Mouse (Mus musculus) liver, embryonic 12.5 days (tissue): ENCODE measurements at regions not wholly inside any gene's neighbourhood (a gene's known extent, or its start where the extent isn't known, plus 50 kb on each side); places are given as distances from the start of the nearest gene placed in this dataset.

Experiments used
- ATAC-seq: fragments of 200-750 bp; cut with Nextera tagmentation; 2 replicates; pipeline ENCODE4 v1.8.0; 2017; ENCODE audit warnings: moderate number of reproducible peaks, mild to moderate bottlenecking, moderate library complexity
- H3K27ac ChIP-seq: fragments of 300-500 bp; sonication (generic); 2 replicates; pipeline ENCODE4 v1.5.1; 2016; ENCODE audit warnings: mild to moderate bottlenecking
- H3K27me3 ChIP-seq: fragments of 300-500 bp; sonication (generic); replicated peaks from 2 replicates; pipeline ENCODE4 v1.6.1; 2016; ENCODE audit warnings: mild to moderate bottlenecking, moderate library complexity
- H3K36me3 ChIP-seq: fragments of 300-500 bp; sonication (generic); 2 replicates; pipeline ENCODE4 v1.6.1; 2016; ENCODE audit warnings: mild to moderate bottlenecking, moderate library complexity
- H3K4me1 ChIP-seq: fragments of 300-500 bp; sonication (generic); 2 replicates; pipeline ENCODE4 v1.6.1; 2016
- H3K4me2 ChIP-seq: fragments of 300-500 bp; sonication (generic); 2 replicates; pipeline ENCODE4 v1.6.1; 2016; ENCODE audit warnings: mild to moderate bottlenecking, moderate library complexity
- H3K4me3 ChIP-seq: fragments of 300-500 bp; sonication (generic); 2 replicates; pipeline ENCODE4 v1.5.1; 2016; ENCODE audit warnings: mild to moderate bottlenecking, moderate library complexity
- H3K9ac ChIP-seq: fragments of 300-500 bp; sonication (generic); 2 replicates; pipeline ENCODE4 v1.6.1; 2016; ENCODE audit warnings: mild to moderate bottlenecking, moderate library complexity
- H3K9me3 ChIP-seq: fragments of 300-500 bp; sonication (generic); replicated peaks from 2 replicates; pipeline ENCODE4 v1.6.1; 2016; ENCODE audit warnings: mild to moderate bottlenecking, moderate library complexity
- WGBS: fragments of 180-500 bp; shearing (Covaris S2); methylation state at CpG from one replicate; pipeline ENCODE4 v1.1.7; 2016; ENCODE audit not compliant: insufficient replicate concordance; 5-methylcytosine and 5-hydroxymethylcytosine counted together

DNA sequence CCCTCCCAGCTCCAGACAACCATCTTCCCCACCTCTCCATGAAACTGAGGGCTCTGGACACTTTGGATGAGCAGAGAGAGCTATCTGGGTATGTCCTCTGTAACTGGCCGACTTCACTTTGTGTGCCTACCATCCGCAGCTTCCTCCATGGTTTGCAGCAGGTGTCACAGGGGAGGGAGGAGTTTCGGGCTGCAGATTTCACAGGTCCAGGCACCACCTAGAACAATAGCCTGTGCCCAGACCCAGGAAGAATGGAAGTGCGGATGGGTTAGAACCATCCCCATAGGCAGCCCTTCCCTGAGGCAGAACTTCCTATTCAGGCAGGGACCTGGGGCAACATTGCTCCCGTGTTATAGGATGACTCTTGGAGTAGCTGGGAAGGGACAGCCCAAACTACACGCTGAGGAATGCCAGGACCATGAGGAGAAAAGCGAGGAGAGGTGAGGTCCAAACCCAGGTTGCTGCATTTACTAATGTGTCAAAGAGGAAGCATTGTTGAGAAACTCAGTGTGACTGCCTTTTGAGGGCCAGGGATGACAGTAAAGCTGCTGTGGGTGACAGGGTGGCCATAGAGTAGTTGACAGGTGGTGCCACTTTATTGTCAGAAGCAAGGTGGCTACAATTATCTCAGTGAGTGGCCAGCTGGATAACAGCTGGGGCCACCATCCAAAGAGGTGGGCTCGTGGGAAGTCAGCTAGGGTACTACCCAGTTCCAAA is 51.8 kb upstream of the Klf13 start:
- Histone ChIP-seq H3K9ac (peak overlapping the region; percentile 49), H3K4me1 (peaks cover 97% of the 10 kb centered on the region), H3K9me3 (no peaks in the 10 kb centered on the region), H3K4me3 (no peak overlapping the region), H3K36me3 (no peaks in the 10 kb centered on the region), H3K27ac (peak overlapping the region; percentile 86), H3K27me3 (no peaks in the 10 kb centered on the region), H3K4me2 (no peak overlapping the region; the same call in 1 of the 2 replicates)
- ATAC-seq: no peak
- WGBS: 72% methylated on average over 8 of the region's 8 CpGs

- ATAC-seq: no peak
- H3K27me3 ChIP-seq: no peaks in the 10 kb centered on the region
- no peaks in the 10 kb centered on the region for H3K36me3 ChIP-seq
- no peak overlapping the region for H3K9ac ChIP-seq
- peaks cover 92% of the 10 kb centered on the region for H3K4me1 ChIP-seq
- no peak overlapping the region for H3K4me3 ChIP-seq
- H3K27ac ChIP-seq: peak overlapping the region; percentile 86
- H3K4me2 ChIP-seq: no peak overlapping the region
- H3K9me3 ChIP-seq: no peaks in the 10 kb centered on the region
Observed at GRCm38 (mm10) chr7:63989736-63990135, 51.0 kb upstream of the Klf13 start.
